Mouse (Mus musculus): ENCODE measurements at regions not wholly inside any gene's neighbourhood (a gene's known extent, or its start where the extent isn't known, plus 50 kb on each side); places are given as distances from the start of the nearest gene placed in this dataset.

DNA sequence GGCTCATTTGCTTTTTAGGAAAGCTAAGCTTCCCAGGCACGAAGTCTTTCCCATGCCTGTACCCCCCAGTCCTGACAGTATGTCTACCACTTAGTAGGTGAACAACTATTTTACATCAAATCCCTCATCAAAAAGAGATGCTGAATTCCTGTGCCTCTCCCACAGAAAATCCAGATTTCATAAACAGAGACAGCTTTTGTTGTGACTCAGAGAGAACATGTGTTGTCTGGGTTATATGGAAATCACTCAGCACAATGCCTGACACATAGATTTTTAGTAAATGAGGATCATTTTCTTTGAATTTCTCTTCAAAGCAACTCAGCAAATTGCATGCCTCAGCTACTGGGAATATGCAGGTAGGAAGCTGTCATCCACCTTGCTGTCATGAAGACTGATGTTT lies 193.5 kb downstream of the Usp46 start:
- no peak for DNase-seq (ENCODE audit: low read depth, low spot score)

DNA sequence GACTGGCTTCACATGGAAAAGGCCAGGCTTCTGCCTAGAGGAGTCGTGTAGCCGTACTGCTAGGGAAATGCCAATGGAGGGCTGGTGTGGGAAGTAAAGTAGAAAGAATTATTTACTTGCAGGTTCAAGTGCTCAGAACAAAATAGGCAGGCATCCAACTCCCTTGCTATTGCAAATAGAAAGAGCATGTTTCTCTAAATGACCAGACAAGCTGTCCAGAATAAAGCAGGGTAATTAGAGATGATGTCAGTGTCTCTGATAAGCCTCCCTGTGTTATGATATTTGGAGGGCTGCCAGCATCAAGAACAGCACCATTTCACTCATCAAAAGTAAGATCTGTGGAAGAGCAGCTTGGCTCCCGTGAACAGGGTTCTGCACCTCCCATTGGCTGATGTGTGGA lies 192.4 kb downstream of the Usp46 start:
- DNase-seq (ENCODE audit: low read depth, low spot score) = no peak

DNA sequence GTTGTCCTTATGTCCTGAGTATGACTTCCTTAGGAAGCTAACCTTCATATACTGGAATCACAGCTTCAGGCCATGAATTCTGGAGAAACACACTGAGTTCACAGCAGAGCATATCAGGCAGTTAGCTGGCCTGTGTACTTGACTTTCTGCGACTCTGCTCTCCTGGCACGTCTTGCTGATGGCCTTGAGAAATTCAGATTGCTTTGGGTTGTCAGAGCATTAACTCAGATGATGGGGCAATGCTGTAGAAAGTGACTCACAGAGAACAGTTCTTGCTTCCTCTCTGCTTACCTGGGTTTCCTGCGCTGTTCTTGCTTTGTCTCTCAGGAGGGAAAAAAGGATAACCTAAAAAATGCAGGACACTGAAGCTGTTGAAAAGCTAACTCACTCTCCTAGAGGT lies 187.3 kb downstream of the Usp46 start:
- no peak for DNase-seq (ENCODE audit: low read depth, low spot score)

DNA sequence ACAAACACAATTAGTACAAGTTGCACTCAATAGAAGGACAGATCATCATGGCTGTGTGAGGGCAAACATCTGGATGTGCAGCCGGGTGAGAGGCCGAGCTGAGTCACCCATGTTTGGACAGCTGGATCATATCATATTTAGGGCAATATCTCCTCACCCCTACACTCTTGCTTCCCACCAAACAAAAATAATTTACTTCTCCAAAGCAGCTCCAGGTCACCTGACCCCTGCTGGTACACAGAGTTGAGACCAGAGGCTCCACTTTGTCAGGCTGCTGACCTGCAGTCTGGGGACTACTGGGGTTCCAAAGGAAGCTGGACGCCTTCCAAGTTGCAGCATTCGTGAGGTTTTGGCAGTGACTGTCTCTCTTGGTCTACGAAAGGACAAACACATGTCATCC lies 186.3 kb downstream of the Usp46 start:
- DNase-seq (ENCODE audit: low read depth, low spot score) = no peak

DNA sequence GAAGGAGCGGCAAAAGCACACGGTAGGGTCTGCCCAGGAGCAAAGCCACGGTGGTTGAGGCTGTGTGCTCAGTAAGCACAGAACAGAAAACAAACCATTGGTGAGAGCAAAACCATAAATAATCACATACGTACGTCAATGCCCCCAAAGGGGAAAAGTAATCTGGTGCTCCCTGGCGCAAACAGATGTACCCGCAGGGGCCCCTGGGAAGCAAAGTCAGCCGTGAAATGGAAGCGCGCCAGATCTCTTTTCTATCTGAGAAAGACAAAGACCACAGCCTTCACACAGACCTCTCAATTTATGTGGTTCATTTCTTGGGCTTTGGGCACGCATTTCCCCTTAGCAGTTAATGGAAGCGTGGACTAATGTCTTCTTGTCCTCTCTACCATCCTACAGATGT lies 183.2 kb downstream of the Usp46 start:
- DNase-seq (ENCODE audit: low read depth, low spot score) = no peak

DNA sequence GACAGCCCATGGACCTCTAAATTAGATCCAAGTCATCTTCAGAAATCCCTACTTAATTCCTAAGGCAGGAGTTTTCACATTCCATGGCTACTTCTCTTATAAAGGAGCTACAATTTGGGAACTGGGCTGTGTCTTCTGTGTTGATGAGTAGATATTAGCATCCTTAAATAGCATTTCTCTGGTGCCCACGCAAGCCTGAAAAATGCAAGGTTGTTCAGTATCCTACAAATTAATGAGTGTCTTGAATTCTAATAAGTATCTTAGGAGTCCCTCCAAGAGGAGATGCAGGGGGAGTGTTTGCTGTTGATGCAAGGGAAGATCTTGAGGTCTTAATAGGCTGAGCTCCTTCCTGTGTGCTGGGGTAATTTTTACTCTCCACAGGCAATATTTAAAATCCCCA lies 182.5 kb downstream of the Usp46 start:
- no peak for DNase-seq (ENCODE audit: low read depth, low spot score)

DNA sequence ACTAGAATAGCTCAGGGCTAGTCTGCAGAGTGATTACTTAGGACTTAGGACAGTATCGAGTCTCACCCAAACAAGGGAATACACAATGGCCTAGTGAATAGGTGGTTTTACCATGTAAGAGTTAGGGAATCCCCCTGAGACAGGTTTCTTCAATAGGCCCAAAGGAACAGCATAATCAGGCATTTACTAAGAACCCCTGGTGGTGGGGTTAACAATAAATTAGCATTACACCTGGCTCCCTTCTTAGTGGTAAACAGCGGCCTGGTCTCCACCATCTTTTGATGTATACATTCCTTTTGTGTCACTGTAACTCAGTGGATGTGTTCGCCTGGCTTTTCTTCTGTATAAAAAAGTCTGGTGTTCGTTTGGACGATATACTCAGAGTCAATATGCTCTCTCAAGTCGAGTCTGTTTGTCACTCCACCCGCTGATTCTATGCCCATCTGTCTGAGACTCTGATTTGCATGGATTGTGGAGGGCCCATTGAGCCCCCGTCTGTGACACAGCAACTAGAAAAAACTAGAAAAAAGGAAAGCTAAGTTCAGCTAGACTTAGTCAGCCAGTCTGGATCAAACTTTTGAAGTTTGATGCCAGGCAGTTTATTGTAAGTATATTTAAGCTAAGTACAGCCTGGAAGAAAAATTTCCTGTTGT lies 180.8 kb downstream of the Usp46 start:
- DNase-seq (ENCODE audit: low read depth, low spot score) = no peak

DNA sequence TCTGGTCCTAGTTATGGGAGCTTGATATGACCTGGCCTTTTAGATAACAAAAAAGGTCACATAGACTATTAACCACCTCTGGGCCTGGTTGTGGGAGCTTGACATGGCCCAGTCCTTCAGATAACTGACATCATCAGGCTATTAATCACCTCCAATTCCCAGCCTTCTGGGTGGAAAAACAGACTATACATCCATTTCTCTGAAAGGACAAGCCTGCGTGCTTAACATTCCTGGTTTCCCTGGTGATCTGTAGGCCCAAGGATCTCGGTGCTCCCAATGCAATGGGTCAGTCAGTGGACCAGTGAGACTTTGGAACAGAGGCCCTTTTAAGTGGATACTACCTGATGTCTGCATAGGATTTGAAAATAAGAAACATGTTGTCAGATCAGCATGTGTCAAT lies 179.8 kb downstream of the Usp46 start:
- no peak for DNase-seq (ENCODE audit: low read depth, low spot score)

DNA sequence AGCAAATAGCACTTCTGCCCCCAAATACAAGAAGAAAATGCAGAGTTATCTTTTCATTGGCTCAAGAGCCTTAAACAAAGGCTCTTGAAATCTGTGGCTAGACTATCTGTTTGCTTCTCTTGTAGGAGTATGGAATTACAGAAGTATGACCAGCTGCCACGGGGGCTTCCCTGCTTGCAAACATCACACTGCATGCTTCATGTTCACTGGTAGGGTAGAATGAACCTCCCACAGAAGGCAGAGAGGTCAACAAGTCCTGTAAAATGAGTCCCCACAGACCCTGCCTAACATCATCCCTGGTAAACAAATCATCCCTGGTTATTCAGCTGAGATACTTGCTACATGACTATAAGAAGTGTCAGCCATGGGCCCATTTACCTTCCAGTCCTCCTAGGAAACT lies 178.9 kb downstream of the Usp46 start:
- no peak for DNase-seq (ENCODE audit: low read depth, low spot score)

DNA sequence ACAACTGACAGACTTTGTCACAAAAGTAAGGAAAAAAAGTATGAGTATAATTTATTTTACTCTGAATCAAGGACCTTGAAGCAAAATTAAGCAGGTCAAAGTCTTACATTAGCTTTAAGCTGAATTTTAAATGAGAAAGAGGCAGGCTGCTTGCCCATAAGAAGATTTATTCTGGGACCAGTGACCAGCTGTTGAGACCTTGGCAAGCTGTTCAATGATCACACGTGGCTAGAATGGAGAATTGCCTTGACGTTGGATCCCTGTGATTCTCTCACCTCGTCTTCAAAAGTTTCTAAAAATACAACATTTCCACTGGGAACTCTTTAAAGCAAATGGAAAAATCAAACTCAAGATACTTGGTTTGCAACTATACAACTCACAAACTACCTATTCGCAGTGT lies 177.3 kb downstream of the Usp46 start:
- no peak for DNase-seq (ENCODE audit: low read depth, low spot score)

DNA sequence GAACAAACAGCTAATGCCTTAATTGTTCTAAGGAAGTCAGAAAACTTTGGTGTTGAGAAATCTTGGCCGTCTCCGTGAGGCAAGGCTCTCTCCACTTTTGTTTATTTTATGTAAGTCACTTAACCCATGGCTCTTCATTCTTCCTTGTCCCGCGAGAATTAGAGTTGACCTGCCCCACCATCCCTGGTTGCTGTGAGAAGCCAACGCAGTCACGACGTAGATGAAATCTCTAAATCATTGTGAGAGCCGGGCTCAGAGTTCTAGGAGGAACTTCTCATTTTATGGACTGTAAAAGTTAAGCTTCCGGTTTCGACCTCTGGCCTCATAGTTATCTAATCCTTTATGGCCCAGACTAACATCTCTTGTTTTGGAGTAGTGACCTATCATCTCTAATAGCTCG lies 176.6 kb downstream of the Usp46 start:
- no peak for DNase-seq (ENCODE audit: low read depth, low spot score)

DNA sequence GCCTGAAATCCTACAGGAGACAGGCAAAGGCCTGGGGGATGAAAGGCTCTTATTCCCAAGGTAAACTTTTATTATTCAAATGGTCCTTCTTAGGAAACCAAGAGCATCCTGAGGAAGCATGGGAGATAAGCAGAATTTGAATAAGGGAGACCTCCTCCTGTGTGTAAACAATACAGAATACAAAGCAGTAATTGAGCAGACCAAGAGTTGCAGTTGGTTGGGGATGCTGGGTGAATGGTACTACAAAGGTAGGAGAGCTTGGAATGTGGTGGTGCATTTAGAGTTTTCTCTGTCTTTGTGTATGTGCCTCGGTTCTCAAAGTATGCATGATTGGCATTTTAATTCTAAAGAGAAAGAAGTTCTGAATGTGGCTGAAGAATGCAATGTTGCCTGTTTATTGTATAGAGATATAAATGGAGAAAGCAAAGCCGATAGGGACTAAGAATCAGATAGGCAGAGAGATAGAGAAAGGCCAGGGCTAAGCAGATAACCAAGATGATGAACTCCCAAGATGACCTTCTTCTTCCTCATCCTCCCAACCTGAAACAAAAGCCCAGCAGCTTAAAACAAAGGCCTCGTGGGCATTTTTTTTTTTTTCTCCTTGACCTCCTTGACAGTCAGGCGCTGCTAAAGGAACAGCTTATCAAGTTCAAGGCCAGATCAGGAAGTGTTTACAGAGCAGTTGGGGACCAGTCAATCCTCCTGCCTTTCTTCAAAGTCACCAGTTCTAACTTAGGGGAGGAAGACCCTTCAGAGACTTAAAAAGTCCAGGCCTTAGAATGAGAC lies 175.6 kb downstream of the Usp46 start:
- DNase-seq (ENCODE audit: low read depth, low spot score) = no peak

DNA sequence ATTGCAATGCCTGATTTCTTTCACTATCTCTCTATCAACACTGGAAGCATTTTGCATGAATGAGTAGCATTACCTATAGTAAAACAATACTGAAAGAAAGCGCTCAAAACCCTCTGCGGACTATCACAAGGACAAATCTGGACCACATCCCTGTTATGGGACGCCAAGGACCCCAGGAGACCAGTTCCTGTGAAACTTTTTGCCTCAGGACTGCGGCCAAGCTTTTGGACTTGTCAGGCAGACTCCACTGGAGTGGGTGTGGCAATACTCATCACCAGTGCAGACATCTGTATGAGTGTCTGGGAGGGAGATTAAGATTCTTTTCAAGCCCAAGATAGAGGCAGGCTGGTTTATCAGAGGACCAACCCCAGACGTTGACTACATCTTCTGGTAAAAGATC lies 173.0 kb downstream of the Usp46 start:
- no peak for DNase-seq (ENCODE audit: low read depth, low spot score)

DNA sequence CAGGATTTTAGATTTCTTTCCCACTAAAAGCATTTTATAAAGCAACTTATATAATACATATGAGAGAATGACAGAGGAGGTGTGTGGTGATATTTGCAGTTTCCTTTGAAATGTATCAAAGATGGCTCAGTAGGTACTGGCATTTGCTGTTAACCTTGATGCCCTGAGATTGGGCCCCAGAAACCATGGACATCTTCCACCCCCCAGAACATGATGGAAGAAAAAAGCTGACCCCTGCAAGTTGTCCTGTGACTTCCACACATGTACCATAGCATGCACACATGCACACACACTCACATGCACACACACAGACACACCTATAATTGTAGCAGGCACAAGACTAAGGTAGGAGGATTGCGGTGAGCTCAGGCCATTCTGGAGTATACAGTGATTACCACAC lies 171.4 kb downstream of the Usp46 start:
- DNase-seq (ENCODE audit: low read depth, low spot score) = no peak

DNA sequence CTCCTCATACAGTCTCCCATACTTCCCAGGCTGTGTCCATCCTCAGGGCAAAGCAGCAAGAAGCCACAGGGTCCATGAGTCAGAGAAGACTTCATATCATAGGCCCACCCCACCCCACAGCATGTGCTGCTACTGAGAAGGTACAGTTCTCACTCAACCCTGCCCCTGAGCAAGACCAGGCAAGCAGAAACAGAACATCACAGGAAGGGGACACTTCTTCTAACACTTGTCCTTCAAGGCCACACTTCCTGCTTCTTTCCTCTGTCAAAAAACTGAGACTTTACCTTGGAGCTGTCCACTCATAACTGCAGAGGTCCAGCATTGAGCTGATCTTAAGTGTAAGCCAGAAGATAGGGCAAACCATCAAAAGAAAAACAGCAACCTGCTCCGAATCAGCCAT lies 166.6 kb downstream of the Usp46 start:
- DNase-seq (ENCODE audit: low read depth, low spot score) = no peak

DNA sequence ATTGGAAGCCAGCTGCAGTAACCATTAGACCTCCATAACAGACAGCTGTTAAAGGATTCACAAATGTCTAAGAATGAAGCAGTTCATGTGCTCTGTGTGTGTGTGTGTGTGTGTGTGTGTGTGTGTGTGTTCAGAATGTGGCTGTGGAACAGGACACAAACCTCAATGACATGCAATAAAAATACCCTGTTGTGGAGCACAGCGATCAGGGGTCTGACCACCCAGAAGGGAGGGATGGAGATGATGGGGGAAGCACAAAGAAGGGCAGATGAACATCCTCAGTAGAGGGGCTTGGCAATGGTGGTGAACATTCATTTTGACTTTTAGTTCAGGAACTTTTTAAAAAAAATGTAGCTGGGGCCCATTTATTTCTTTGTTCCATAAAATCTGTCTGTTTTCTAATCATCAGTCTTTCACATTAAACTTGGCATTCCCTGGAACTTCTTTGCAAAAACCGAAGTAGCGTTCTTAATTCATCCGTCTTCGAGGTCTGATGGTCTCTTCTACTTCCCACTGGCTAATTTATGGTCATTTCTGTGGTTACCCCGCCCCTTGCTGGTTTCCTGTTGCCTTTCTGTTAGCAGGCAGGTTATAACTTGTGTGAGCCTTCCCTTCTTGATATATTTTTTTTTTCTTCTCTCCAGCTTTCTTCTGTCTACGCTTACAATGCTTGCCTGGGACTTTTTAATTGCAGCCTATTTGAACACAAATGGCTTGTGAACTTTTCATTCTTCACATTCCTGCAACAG lies 165.6 kb downstream of the Usp46 start:
- no peak for DNase-seq (ENCODE audit: low read depth, low spot score)

DNA sequence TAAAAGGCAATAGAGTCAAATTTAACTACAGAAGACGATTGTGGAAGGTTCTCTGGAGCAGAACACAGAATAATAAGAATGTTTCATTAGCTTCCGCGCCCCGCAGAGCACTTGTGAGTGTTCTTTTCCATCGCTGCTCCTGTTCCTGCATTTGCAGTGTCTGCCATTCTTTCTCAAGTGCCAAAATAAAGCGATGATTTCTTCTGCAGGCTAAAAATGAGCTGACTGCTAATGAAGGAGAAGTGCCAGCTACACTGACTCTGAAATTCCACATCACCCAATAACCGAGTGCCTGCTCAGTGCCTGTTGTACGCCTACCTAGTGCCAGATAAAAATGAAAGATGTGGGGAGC lies 165.0 kb downstream of the Usp46 start:
- DNase-seq (ENCODE audit: low read depth, low spot score) = no peak

DNA sequence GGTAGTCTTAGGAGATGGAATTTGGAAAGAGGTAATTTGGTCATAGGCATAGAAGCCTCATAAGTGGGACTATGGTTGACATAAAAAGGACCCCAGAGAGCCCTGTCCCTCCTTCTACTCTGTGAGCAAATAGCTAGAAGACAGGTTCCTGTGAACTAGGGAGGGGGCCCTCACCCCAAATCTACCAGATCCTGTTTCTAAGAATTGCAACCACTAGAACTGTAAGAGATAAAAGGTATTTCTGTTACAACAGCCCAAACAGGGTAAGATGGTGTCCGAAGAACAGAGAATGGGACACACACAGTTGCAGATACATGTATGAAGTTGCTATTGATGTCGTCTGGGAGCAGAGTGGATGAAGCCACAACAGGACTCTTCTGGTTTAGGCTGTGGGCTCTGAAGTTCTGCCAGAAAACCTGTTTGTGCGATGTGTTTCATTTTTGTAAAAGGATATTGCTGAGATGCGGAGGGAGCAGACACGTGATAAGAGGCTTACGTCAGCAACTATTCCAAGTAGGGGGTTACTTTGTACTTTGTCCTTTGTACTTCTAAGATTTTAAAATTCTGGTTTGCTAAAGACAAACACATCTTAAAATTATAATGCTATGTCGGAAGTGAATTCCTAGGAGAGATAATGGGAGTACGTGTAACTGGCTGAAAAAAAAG lies 164.0 kb downstream of the Usp46 start:
- DNase-seq (ENCODE audit: low read depth, low spot score) = no peak

DNA sequence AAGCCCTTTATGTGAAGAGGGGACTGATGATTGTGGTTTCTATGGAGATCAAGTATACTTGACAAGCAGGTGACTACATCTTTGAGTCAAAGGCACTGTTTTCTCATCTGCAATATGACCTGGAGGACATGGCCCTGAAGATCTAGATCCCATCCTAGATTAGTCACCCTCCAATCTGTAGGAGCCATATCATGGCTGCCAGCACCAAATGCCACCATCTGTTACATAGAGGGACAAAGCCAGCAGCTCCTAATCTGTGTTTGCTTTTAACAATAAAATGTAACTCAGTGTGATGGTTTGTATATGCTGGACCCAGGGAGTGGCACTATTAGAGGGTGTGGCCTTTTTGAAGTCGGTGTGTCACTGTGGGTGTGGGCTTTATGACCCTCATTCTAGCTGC lies 156.1 kb downstream of the Usp46 start:
- no peak for DNase-seq (ENCODE audit: low read depth, low spot score)

DNA sequence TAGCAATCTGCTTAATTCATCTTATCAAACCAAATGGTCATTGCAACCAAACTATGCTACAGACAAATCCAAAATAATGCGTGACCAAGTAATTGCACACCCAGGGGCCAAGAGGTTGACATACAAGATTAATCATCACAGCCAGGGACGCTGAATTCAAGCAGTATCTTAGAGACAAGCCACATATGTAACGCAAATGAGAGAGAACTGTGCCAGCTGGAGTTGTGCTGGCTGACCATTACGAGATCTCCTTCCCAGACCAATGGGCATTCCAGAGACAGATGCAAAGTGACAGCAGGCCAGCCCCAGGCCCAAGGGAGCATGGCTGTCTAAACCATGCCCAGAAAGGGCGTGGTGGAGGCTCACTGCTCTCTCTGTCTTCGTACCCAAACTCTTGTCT lies 155.1 kb downstream of the Usp46 start:
- no peak for DNase-seq (ENCODE audit: low read depth, low spot score)

DNA sequence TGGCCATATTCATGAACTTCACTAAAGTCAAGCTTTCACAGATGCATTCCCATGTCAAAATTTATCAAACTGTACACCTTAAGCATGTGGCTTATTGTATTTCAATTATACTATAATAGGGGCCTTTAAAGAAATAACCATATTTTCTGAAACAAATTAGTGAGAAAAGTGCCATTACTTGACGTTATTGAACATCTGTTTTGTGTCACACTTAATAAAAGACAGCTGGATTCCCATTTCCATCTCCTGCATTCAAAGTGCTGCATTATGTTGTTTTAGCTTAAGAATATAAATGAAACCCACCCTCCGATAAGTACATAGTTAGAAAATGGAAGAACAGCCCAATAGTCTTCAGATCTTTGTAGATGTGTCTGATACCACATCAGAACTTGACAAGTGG lies 150.2 kb downstream of the Usp46 start:
- no peak for DNase-seq (ENCODE audit: low read depth, low spot score)

DNA sequence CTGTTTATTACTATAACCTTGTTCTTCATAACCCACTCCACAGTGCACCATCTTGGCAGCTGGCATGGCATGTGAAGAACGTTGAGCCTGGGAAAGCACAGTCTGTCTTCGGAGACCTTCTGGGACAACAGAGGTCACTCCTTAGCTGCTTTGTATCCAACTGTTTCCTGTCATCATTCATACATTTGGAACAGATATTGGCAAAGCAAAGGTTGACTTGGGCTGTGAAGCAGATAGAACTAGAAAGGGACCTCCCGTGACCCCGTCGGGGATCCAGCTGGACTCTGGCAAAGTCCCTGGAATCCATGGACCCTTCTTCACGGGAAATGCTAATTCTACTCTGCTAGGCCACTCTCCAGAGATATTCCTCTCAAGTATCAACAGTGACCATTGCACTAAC lies 148.3 kb downstream of the Usp46 start:
- no peak for DNase-seq (ENCODE audit: low read depth, low spot score)

DNA sequence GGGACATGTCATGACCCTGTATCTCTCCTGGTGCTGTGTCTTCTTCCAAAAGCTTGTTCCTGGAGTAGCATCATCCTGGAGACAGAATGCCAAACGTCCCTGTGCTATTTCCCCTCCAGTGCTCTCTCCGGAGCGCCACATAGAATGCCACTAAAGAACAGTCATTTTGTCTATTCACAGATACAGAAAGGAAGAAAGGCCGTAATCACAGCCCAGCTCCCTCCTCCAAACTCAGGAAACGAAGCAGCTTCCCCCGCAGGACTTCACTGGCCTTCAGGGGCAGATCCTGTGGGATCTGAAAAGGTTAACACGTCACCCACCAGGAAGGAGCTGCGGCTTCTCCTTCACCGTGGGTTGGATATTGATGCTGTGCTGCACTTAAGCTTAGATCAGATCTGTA lies 140.7 kb downstream of the Usp46 start:
- DNase-seq (ENCODE audit: low read depth, low spot score) = no peak

Measured in embryo, embryonic 11.5 days (tissue).